Mouse (Mus musculus) spleen, adult 18-20 months (tissue): ENCODE measurements around the gene Mpv17l2.

Experiments used
- DNase-seq, 2 experiments: peaks; one replicate each; pipeline ENCODE4 v3.0.0; 2022; ENCODE audit warnings: mixed read lengths in 2 of 2

Mpv17l2 gene

GRCm38 (mm10) chr8:70790846-70791245 lies 30.1 kb upstream of the Mpv17l2 start:
- no peak for DNase-seq

GRCm38 (mm10) chr8:70789046-70789445 lies 28.3 kb upstream of the Mpv17l2 start:
- DNase-seq = no peak

GRCm38 (mm10) chr8:70787941-70788667 lies 27.4 kb upstream of the Mpv17l2 start:
- no peak for DNase-seq

GRCm38 (mm10) chr8:70787051-70787445 lies 26.3 kb upstream of the Mpv17l2 start:
- no peak for DNase-seq

GRCm38 (mm10) chr8:70786291-70787050 lies 25.7 kb upstream of the Mpv17l2 start:
- DNase-seq = no peak

GRCm38 (mm10) chr8:70780093-70780492 lies 19.3 kb upstream of the Mpv17l2 start:
- DNase-seq = no peak

GRCm38 (mm10) chr8:70776496-70777444 lies 16.0 kb upstream of the Mpv17l2 start, which contains the start of gene Pik3r2:
TSS of gene Pik3r2 (minus strand) at chr8:70776713.
- DNase-seq = peak; percentile 94 to 98

GRCm38 (mm10) chr8:70775851-70776495 lies 15.2 kb upstream of the Mpv17l2 start:
- DNase-seq = no peak

GRCm38 (mm10) chr8:70775227-70775626 lies 14.5 kb upstream of the Mpv17l2 start:
- DNase-seq = no peak

GRCm38 (mm10) chr8:70774740-70775139 lies 14.0 kb upstream of the Mpv17l2 start:
- DNase-seq = no peak

- no peak for DNase-seq
These were observed 13.1 kb upstream of the Mpv17l2 start for GRCm38 (mm10) chr8:70773833-70774232.

- DNase-seq = no peak
These were observed 12.7 kb upstream of the Mpv17l2 start for GRCm38 (mm10) chr8:70773410-70773809.

- DNase-seq = no peak
These were observed 12.1 kb upstream of the Mpv17l2 start for GRCm38 (mm10) chr8:70772890-70773289.

- no peak for DNase-seq
These were observed 11.3 kb upstream of the Mpv17l2 start for GRCm38 (mm10) chr8:70772075-70772474.

- no peak for DNase-seq
These were observed 10.5 kb upstream of the Mpv17l2 start for GRCm38 (mm10) chr8:70771217-70771616.

GRCm38 (mm10) chr8:70770748-70771147 lies 10.0 kb upstream of the Mpv17l2 start:
- no peak for DNase-seq

- no peak for DNase-seq
These were observed 9.1 kb upstream of the Mpv17l2 start for GRCm38 (mm10) chr8:70769858-70770257.

GRCm38 (mm10) chr8:70769359-70769758 lies 8.6 kb upstream of the Mpv17l2 start:
- peak; percentile 89 to 98 for DNase-seq

GRCm38 (mm10) chr8:70768956-70769355 lies 8.2 kb upstream of the Mpv17l2 start:
- DNase-seq = peak; percentile 38 to 47

GRCm38 (mm10) chr8:70768231-70768776 lies 7.6 kb upstream of the Mpv17l2 start:
- DNase-seq = peak; percentile 75 to 83

- DNase-seq = no peak
These were observed 6.8 kb upstream of the Mpv17l2 start for GRCm38 (mm10) chr8:70767503-70767902.
